Mouse (Mus musculus): ENCODE measurements around the gene Rexo5.

DNA sequence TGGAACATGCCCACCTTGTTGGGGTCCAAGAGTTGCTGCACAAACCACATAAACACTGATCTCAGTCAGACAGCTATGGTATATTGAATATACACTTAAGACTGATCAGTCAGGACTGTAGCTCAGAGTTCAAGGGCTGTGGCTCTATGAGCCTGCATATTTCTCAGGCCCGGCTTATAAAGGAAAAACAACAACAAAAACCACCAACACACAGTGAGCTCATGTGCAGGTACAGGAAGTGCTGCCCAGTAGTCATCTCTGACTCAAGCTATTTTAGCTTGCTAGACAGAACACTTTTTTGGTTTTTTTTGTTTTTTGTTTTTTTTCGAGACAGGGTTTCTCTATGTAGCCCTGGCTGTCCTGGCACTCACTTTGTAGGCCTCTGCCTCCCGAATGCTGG lies 14.9 kb downstream of the Rexo5 start:
- TF ChIP-seq CTCF (IDR thresholded peaks at IDR 0.05; ENCODE audit: control insufficient read depth, insufficient read depth, low read length) (no peak), POLR2A (IDR thresholded peaks at IDR 0.05; ENCODE audit: borderline replicate concordance, control insufficient read depth, low read depth, low read length) (no peak)
